Mouse (Mus musculus): Measurements from ENCODE around the gene 4930444G20Rik.
"Not testable (repeated sequence)": the region's sequence is repeated elsewhere in the genome, so short reads cannot be mapped to it uniquely, and the experiment has no call there.

Gene 4930444G20Rik

DNA sequence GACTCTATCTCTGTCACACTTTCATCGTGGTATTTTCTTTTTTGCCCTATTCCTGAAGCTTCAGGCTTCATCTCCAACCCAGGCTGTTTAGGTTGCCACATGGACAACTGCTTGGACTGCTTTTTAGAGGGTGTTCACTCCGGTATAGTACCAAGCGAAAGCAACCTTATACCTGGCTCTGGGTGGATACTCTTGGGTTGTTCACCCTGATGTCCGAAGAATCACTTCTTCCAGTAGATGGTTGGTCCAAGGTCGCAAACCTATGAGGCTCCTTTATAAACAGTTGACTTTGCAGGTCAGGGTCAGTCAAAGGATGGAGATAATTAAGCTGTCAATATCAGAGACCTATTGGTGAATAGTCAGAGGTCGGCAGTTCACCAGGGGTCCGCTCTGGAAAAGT, at the start of gene 4930444G20Rik:
Gene 4930444G20Rik, minus strand, starts transcription at position 101 of the 400 bp plus-strand sequence.
- DNase-seq (ENCODE audit: low spot score), result not testable (repeated sequence)

DNA sequence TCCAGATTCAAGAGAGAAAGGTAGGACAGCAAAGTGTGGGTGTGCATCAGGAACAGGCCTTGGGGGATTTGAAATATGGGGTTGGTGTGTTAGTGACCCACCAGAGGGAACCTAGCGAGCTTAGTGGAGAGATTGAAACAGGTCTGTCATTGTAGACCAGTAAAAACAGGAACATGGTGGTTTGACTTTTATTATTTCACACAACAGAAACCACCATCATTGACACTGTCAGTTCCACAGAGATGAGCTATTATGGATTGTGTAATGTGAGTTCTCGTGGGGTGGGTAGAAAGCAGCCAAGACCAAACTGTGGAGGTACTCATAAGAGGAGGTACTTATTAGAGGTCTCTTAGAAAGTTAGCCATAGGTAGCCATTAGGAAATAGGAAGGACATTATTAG, 6.7 kb upstream of the 4930444G20Rik start:
- DNase-seq (ENCODE audit: low spot score), result no peak

DNA sequence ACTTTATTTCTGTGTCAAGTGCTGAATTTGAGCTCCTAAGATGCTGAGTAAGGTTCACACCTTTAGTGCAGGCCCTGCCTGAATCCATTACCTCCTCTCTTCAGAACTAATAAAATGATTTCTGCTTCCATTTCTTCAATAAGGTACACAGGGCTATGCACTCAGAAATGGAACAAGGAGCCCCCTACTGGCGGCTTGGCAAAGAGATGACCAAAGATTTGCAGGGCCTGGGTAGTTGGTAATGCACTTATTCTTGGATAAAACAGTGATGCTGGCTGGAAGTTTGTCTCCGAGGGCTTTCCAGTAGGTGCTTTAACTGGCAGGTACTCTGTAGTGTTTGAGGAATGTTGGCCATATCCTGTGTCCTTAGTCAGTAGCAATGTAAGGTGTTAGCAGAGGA, 4.9 kb upstream of the 4930444G20Rik start:
- DNase-seq (ENCODE audit: low spot score), result no peak

DNA sequence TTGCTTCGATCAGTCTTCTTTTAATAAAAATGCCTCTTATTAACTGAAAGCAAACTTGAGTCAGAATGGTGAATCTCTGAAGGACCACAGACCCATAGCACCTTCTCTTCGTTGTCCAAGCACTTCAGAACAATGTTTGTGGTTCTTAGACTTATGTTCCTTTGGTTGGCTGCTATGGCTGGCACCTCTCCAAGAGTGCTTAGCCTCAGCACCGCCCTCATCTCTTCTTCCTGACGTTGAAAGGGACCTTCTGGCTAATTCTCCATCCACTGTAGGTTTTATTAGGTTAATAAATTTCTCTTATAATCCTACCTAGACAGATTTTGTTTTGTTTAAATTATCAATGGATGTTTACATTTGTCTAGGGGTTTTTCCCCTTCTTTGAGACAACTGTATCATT, 2.7 kb upstream of the 4930444G20Rik start:
- no peak for DNase-seq (ENCODE audit: low spot score)

DNA sequence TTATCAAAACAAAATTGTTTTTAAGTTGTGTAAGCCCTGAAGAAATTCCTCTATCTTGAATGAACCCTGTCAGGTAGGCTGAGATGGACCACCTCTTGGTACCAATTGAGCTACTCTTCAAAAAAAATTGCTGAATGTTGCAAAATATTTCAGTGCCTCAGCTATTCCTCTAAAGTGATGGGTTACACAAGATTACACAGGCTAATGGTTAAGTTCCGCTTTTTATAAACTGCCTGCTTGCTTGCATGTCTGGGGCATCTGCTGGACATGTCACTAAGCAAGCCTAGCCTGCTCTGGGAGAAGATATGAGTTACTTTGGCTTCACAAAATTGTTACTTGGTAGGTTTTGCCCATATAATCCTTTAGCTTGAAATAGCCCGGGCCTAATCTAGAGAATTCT, 2.3 kb upstream of the 4930444G20Rik start:
- DNase-seq (ENCODE audit: low spot score), result no peak

DNA sequence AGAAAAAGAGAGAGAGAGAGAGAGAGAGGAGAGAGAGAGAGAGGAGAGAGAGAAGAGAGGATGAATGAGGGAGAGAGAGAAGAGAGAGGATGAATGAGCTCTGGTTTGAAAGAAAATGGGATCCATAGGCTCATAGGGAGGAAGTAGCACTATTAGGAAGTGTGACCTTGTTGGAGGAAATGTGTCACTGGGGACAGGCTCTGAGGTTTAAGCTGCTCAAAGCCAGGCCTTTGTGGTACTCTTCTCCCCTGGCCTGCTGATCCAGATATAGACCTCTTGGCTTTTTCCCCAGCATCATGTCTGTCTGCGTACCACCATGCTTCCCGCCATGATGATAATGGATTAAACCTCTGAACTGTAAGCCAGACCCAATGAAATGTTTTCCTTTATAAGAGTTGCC, 8.5 kb downstream of the 4930444G20Rik start:
- no peak for DNase-seq (ENCODE audit: low spot score)

DNA sequence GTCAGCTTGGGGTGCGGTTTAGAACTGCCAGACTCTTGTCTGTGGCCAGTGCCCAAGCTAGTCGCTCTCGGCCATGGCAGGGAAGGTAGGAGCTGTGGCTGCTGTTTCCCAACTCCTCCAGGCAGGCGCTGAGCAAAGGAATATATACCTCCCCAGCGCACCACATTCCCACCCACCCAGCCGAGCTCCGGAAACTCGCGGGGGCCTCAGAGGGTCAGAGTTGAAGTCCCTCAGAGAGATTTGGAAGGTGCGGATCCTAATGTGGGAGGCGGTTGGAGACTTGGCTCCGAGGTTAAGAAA, 8.9 kb downstream of the 4930444G20Rik start:
- DNase-seq (ENCODE audit: low spot score), result no peak

DNA sequence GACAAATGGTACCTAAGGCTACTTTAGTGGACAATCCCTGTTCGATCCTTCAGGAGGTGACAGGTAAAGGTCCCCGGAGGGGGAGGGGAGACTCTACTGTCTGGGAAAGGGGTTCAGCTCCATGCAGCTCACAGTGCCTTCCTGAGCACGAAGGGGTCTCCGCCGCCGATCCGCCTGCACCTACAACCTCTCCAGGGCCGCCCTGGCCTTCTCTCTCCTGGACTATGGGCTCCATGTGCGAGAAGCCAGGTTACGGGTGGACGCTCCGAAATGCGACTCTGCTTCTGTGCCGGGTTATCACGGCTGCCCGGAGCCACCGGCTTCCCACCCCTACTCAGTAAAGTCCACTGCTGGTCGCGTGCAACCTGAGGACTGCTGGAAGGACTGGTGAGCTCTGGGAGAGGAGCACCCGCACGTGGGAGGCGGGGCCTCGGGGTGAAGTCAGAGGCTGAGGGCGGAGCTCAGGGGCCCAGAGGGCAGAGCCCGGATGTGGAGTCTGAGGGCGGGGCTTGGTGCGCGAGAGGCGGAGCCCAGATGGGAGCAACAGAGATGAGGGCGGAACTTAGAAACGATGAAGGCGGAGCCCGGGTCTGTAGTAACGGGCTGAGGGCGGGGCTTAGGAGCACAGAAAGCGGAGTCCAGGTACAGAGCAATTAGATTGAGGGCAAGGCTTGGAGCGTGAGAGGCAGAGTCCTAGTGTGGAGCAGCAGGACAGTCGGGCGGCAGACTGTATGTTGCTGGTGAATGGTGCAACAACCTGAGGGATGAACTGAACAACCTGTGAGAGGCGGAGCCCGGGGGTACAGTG, 9.5 kb downstream of the 4930444G20Rik start:
- peak; percentile 94 for DNase-seq (ENCODE audit: low spot score)

- DNase-seq (ENCODE audit: low spot score), result no peak
Measured at GRCm38 (mm10) chr10:22055308-22055707, 12.6 kb downstream of the 4930444G20Rik start.

DNA sequence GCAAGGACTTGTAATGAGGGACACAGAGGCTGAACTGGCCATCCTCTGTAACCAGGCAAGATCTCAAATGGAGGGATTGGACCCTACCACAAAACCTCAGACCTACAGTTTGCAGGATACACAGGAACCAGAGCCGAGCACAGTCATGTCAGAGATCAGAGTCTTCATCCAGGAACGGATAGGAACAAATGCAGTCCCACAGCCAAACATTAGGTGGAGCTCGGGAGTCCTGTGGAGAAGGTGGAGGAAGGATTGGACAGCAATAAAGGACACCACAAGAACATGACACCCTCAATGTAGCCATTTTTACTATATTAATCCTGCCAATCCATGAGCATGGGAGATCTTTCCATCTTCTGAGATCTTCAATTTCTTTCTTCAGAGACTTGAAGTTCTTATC, 31.6 kb downstream of the 4930444G20Rik start:
- DNase-seq (ENCODE audit: low spot score), result peak; percentile 39

DNA sequence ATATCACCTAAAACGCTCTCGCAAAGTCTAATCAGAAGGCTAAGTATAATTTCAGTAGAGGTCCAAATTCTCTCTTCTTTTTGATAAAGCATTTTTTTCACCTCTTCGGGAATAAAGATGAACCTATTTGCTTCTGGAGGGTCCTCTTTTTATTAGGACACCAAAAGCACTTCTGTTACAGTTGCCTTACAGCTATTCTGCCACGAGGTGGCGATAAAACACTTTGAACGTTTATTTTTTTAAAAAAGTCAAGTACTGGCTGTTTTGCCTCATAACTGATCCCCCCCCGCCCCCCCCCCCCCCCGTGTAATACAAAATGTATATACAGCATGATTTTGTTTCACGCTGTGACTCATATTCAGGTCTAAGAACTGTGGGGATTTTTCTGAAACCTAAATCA, 33.6 kb downstream of the 4930444G20Rik start:
- peak; percentile 23 for DNase-seq (ENCODE audit: low spot score)

DNA sequence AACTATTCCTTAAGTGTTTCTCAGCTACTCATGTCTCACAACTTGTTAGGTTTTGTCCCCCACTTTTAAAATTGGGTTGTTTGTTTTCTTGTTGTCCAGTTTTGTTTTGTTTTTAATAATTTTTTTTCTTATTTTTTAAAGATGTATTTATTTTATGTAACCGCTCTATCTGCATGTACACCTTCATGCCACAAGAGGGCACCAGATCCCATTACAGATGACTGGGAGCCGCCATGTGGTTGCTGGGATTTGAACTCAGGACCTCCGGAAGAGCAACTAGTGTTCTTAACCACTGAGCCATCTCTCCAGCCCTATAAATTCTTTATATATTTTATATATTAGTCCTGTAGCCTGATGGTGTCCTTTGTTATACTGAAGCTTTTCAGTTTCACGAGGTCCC, 49.3 kb downstream of the 4930444G20Rik start:
- DNase-seq (ENCODE audit: low spot score), result no peak

- no peak for DNase-seq (ENCODE audit: low spot score)
Measured at GRCm38 (mm10) chr10:22017469-22018159, 50.3 kb downstream of the 4930444G20Rik start.

Measured in T-cell, adult 2 months (primary cell).